Mouse (Mus musculus) thymus, postnatal 0 days (tissue): ENCODE data around the gene Ikzf1. TPM values are rescaled to one million over a fixed set of nuclear protein-coding genes. Genes with fewer than 3 reads are reported as not detected.

Experiments used
- DNase-seq: peaks from one replicate; pipeline ENCODE4 v3.0.0-alpha.2; 2015; ENCODE audit warnings: low spot score
- polyA plus RNA-seq: library from polyadenylated mRNA; unstranded; fragments of >200 nt; fragmentation: Nextera tagmentation; extraction: Ambion mirVana; gene quantifications from 2 replicates; pipeline ENCODE4 v1.2.1, GENCODE M21; 2015

The Ikzf1 gene
- polyA plus RNA-seq, 1 experiment from 2014 or later: 91.7 TPM

GRCm38 (mm10) chr11:11763211-11763666, 78.4 kb downstream of the Ikzf1 start:
- DNase-seq: peak; percentile 30

GRCm38 (mm10) chr11:11765414-11765813, 80.6 kb downstream of the Ikzf1 start:
- no peak for DNase-seq

GRCm38 (mm10) chr11:11766105-11766504, 81.3 kb downstream of the Ikzf1 start:
- DNase-seq: peak; percentile 62

- no peak for DNase-seq
Measured at GRCm38 (mm10) chr11:11766736-11767135, 81.9 kb downstream of the Ikzf1 start.

- DNase-seq: no peak
Measured at GRCm38 (mm10) chr11:11768057-11768456, 83.3 kb downstream of the Ikzf1 start.

- DNase-seq: no peak
Measured at GRCm38 (mm10) chr11:11769281-11769680, 84.5 kb downstream of the Ikzf1 start.

- DNase-seq: no peak
Measured at GRCm38 (mm10) chr11:11770691-11771090, 85.9 kb downstream of the Ikzf1 start.

- DNase-seq: no peak
Measured at GRCm38 (mm10) chr11:11772196-11772595, 87.4 kb downstream of the Ikzf1 start.

GRCm38 (mm10) chr11:11774384-11774783, 89.6 kb downstream of the Ikzf1 start:
- no peak for DNase-seq

GRCm38 (mm10) chr11:11774893-11775292, 90.1 kb downstream of the Ikzf1 start:
- no peak for DNase-seq

- no peak for DNase-seq
Measured at GRCm38 (mm10) chr11:11776071-11776821, 91.4 kb downstream of the Ikzf1 start.

- no peak for DNase-seq
Measured at GRCm38 (mm10) chr11:11776822-11777174, 92.0 kb downstream of the Ikzf1 start.

GRCm38 (mm10) chr11:11777246-11777645, 92.4 kb downstream of the Ikzf1 start:
- DNase-seq: no peak

- no peak for DNase-seq
Measured at GRCm38 (mm10) chr11:11777796-11778195, 93.0 kb downstream of the Ikzf1 start.

GRCm38 (mm10) chr11:11778345-11778744, 93.5 kb downstream of the Ikzf1 start:
- DNase-seq: no peak

- DNase-seq: no peak
Measured at GRCm38 (mm10) chr11:11781728-11782127, 96.9 kb downstream of the Ikzf1 start.

GRCm38 (mm10) chr11:11785457-11785856, 100.7 kb downstream of the Ikzf1 start:
- no peak for DNase-seq

- DNase-seq: peak; percentile 84
Measured at GRCm38 (mm10) chr11:11788521-11788974, 103.7 kb downstream of the Ikzf1 start.

- no peak for DNase-seq
Measured at GRCm38 (mm10) chr11:11794626-11795025, 109.8 kb downstream of the Ikzf1 start.

GRCm38 (mm10) chr11:11798690-11799089, 113.9 kb downstream of the Ikzf1 start:
- no peak for DNase-seq

- DNase-seq: no peak
Measured at GRCm38 (mm10) chr11:11800304-11800703, 115.5 kb downstream of the Ikzf1 start.

GRCm38 (mm10) chr11:11801067-11801466, 116.3 kb downstream of the Ikzf1 start:
- no peak for DNase-seq

- no peak for DNase-seq
Measured at GRCm38 (mm10) chr11:11804421-11804820, 119.6 kb downstream of the Ikzf1 start.
